Mouse (Mus musculus) E14TG2a.4 (cell line): ENCODE measurements around the gene Ripk1.
A peak's percentile ranks its signal among the peaks of the same experiment; 100 is the strongest.

ENCODE experiments used
- H3K27me3 ChIP-seq: 2 replicates; pipeline ENCODE4 v1.6.1; 2014; ENCODE audit warnings: low read length, control low read depth; ENCODE audit not compliant: insufficient read depth
- H3K36me3 ChIP-seq: 2 replicates; pipeline ENCODE4 v1.6.1; 2014; ENCODE audit warnings: low read length, control low read depth; ENCODE audit not compliant: insufficient read depth
- H3K4me1 ChIP-seq: replicated peaks from 2 replicates; pipeline ENCODE4 v1.6.1; 2014; ENCODE audit warnings: low read depth, low read length, control low read depth
- H3K4me3 ChIP-seq: replicated peaks from 2 replicates; pipeline ENCODE4 v1.5.1; 2014; ENCODE audit warnings: mild to moderate bottlenecking, low read length
- H3K9me3 ChIP-seq: 2 replicates; pipeline ENCODE4 v1.6.1; 2014; ENCODE audit warnings: low read length, control low read depth
- CTCF ChIP-seq: conservative IDR thresholded peaks from 2 replicates; pipeline ENCODE4 v1.5.1; 2014; ENCODE audit warnings: low read length
- NANOG ChIP-seq: IDR thresholded peaks from 2 replicates; pipeline ENCODE4 v1.6.1; 2014; ENCODE audit warnings: borderline replicate concordance, low read length, mixed read lengths
- POU5F1 ChIP-seq: IDR thresholded peaks from 2 replicates; pipeline ENCODE4 v1.6.1; 2014; ENCODE audit warnings: low read length, borderline replicate concordance

Ripk1 gene

DNA sequence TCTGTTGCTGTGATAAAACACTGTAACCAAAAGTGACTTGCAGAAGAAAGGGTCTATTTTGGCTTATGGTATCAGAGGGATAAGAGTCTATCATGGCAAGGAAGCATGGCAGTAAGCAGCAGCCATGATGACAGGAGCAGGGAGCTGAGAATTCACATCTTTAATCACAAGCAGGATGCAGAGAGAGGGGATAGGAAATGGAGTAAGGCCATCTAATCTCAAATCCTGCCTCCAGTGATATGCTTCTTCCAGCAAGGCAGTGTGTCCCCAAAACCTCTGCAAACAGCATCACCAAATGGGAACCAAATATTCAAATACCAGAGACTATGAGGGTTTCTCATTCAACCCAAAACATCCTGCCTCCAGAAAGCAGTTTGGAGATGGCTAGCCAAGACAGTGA, 35.6 kb upstream of the Ripk1 start:
- Histone ChIP-seq H3K27me3 (no peaks in the 10 kb centered on the region), H3K36me3 (0 out of 2 replicates have a peak, but pooled peaks cover 2% of the 10 kb centered on the region), H3K9me3 (no peaks in the 10 kb centered on the region), H3K4me3 (no peak overlapping the region), H3K4me1 (peaks cover 58% of the 10 kb centered on the region)
- TF ChIP-seq NANOG (no peak), POU5F1 (no peak), CTCF (no peak)

DNA sequence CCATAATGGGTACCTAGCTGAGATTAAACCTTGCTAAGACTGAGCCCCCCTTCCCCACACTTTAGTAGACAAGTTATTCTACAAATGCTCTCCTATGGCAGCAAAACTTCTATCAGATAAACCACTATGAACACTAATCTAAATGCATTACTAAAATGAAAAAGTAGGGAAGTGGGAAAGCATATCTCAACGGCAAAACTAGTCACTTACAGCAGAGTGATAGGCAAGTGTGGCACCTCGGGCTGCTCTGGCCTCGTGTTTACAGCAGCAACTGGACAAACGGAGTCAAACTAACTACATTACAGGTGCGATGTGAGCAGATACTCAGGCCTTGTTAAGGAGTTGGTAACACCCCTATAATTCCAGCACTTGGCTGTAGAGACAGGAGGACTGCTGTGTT, 12.5 kb upstream of the Ripk1 start:
- Histone ChIP-seq H3K27me3 (no peaks in the 10 kb centered on the region), H3K4me1 (peaks cover 25% of the 10 kb centered on the region), H3K36me3 (peaks cover 29% of the 10 kb centered on the region), H3K4me3 (no peak overlapping the region), H3K9me3 (no peaks in the 10 kb centered on the region)
- TF ChIP-seq CTCF: no peak
- no peak for TF ChIP-seq POU5F1
- no peak for TF ChIP-seq NANOG

DNA sequence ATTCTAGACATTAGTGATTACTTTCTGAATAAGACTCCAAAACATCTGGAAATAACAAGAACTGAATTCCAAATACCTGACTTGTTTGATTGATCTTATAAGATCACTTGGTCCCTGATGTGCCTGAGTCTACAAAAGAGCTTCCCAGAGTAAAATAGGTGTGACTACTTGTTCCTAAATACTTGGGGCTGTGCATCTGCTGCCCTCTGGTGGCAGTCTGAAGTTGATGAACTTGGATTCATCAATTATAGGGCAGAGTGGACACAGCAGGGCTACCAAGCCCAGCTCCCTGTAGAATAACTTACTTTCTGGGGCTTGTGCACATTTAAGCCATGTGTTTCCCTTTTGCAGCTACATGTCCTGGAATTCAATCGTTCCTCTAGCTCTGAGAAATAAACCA, 7.0 kb upstream of the Ripk1 start:
- Histone ChIP-seq H3K27me3 (no peaks in the 10 kb centered on the region), H3K36me3 (no peaks in the 10 kb centered on the region), H3K4me1 (peaks cover 6% of the 10 kb centered on the region), H3K4me3 (no peak overlapping the region), H3K9me3 (no peaks in the 10 kb centered on the region)
- no peak for TF ChIP-seq POU5F1
- TF ChIP-seq CTCF: peak; percentile 64
- no peak for TF ChIP-seq NANOG

DNA sequence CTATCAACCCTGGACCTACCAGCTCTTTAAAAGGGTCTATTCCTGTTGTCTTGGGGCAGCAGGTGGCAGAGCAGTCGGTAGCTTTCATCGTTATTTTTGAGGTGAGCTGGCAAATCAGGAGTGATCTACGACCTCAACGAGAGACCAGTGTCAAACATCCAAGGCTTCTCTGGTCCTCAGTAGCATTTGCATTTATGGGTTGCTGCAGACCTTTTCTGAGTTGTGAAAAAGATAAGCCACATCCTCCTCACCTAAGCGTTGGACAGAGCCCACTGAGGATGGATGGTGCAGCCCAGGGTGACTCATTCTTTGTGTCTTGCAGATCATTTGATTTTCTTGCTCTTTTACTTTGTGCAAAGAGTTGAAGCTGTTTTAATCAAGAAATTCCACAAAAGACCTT, 895 bp downstream of the Ripk1 start:
- H3K4me3 ChIP-seq: peak overlapping the region; percentile 99
- H3K9me3 ChIP-seq: no peaks in the 10 kb centered on the region
- H3K27me3 ChIP-seq: no peaks in the 10 kb centered on the region
- peaks cover 14% of the 10 kb centered on the region for H3K4me1 ChIP-seq
- H3K36me3 ChIP-seq: no peaks in the 10 kb centered on the region
- no peak for TF ChIP-seq NANOG
- no peak for TF ChIP-seq CTCF
- no peak for TF ChIP-seq POU5F1

DNA sequence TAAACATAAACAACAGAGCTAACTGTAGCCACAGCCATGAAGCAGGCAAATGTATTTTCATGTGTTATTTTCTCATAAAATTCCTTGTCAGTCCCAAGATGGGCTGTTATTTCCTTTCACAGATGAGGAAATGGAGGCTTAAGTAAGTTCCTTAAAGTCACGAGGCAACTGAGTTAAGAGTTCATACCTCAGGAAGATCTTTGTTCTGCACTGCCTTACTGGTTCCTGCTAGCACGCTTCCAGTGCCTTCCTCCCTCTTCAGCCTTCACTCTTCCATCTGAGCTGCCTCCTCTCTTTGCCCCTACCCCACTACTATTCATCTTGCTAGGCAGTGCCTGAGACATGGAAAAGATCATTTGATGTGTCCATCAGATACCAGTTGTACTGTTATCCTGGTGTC, 5.1 kb downstream of the Ripk1 start:
- Histone ChIP-seq H3K9me3 (no peaks in the 10 kb centered on the region), H3K36me3 (peaks cover 19% of the 10 kb centered on the region), H3K4me1 (peaks cover 9% of the 10 kb centered on the region), H3K27me3 (no peaks in the 10 kb centered on the region), H3K4me3 (no peak overlapping the region)
- no peak for TF ChIP-seq NANOG
- TF ChIP-seq CTCF: no peak

DNA sequence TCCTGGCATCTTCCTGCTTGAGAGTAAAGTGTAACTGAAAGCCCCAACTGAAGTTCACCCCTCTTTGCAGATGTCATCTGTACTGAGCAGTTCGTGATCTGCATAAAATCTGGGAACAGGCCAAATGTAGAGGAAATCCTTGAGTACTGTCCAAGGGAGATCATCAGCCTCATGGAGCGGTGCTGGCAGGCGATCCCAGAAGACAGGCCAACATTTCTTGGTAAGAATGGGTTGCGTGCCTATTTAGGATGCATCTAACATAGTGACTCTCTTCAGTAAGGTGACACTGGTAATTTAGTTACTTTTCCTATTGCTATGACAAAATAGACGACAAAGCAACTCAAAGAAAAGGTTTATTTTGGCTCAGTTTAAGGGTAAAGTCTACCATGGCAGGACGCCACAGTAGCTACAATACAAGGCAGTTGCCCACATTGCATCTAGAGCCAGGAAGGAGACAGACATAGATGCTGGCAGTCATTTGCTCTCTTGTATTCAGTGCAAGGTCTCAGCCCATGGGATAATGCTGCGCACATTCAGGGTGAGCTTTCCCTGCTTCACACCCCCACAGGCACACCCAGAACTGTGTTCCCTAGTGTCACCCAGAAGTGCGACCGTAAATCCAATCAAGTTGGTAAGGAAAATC, 14.9 kb downstream of the Ripk1 start:
- Histone ChIP-seq H3K27me3 (no peaks in the 10 kb centered on the region), H3K36me3 (peaks cover 87% of the 10 kb centered on the region), H3K4me3 (no peak overlapping the region), H3K9me3 (0 out of 2 replicates have a peak, but pooled peaks cover 3% of the 10 kb centered on the region), H3K4me1 (no peaks in the 10 kb centered on the region)
- no peak for TF ChIP-seq NANOG

DNA sequence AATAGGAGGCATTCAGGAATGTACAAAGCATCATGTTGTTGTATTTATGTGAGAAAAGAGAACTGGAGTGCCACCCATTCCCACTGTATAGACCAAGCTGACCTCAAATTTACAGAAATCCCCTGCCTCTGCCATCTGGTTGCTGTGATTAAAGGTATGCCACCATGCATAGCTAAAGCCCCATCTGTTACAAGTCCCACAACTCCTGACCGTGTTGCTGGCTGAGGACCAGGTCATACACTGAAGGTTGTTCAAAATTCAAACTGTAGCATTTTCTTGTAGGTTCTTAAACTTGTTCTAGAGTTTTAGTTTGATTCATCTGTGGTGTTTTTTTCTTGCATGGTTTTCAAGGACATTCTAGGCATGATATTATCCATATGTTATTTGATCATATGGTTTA, 16.4 kb downstream of the Ripk1 start:
- Histone ChIP-seq H3K36me3 (peaks cover 85% of the 10 kb centered on the region), H3K9me3 (0 out of 2 replicates have a peak, but pooled peaks cover 3% of the 10 kb centered on the region), H3K27me3 (no peaks in the 10 kb centered on the region), H3K4me1 (no peaks in the 10 kb centered on the region), H3K4me3 (no peak overlapping the region)
- TF ChIP-seq POU5F1: no peak
- TF ChIP-seq CTCF: no peak
- TF ChIP-seq NANOG: no peak

DNA sequence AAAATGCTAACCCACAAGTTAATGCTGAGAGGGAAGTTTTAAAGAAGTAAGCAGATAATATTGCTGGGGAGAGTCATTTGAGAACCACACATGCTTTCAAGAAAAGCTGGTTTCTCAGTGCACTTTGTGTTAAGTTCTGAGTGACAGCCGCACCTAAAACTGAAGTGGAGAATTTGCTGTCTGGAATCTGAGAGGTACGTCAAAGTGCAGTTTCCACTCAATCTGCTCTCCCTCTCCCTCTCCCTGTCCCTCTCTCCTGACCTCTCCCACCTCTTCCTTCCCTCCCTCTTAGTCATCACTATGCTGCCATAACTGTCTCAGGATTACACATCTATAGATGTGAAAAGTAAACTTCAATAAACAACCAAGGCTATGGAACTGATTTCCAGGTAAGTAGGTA, 19.8 kb downstream of the Ripk1 start:
- TF ChIP-seq POU5F1 (no peak), CTCF (no peak), NANOG (no peak)
- Histone ChIP-seq H3K4me1 (no peaks in the 10 kb centered on the region), H3K27me3 (no peaks in the 10 kb centered on the region), H3K4me3 (no peak overlapping the region), H3K9me3 (0 out of 2 replicates have a peak, but pooled peaks cover 3% of the 10 kb centered on the region), H3K36me3 (peaks cover 58% of the 10 kb centered on the region)

DNA sequence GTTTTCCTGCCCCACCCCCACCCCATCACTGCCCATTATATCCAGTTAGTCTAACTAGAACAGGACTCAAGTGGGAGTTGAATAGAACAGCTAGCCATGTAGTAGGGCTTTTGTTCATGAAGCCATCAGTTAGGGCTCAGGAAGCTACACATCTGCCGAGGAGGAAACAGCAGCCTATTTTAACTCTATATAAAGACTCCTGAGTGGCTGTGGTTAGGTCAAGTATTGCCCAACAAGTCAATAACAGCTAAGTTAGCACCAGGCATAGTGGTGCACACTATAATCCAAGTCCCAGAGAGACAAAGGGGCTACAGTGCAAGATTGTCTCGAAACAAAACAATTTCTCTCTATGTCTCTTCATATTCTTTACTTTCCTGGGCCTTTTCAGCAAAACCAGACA, 29.9 kb downstream of the Ripk1 start:
- TF ChIP-seq POU5F1 (no peak), CTCF (no peak), NANOG (no peak)
- H3K9me3 ChIP-seq: no peaks in the 10 kb centered on the region
- H3K36me3 ChIP-seq: peaks cover 57% of the 10 kb centered on the region
- no peak overlapping the region for H3K4me3 ChIP-seq
- H3K27me3 ChIP-seq: no peaks in the 10 kb centered on the region
- peaks cover 6% of the 10 kb centered on the region for H3K4me1 ChIP-seq
